Mouse (Mus musculus): ENCODE measurements at regions not wholly inside any gene's neighbourhood (a gene's known extent, or its start where the extent isn't known, plus 50 kb on each side); places are given as distances from the start of the nearest gene placed in this dataset.

GRCm38 (mm10) chr4:101342071-101342762 is 76.9 kb upstream of the Ak4 start:
- Histone ChIP-seq H3K4me1 (ENCODE audit: control insufficient read depth, insufficient read depth, insufficient read length) (peaks cover 8% of the 10 kb centered on the region; the same call in 1 of the 2 replicates), H3K27ac (ENCODE audit: insufficient read depth, low read length) (no peak overlapping the region), H3K36me3 (ENCODE audit: control insufficient read depth, insufficient read depth, low read length) (peaks cover 10% of the 10 kb centered on the region), H3K4me3 (ENCODE audit: extremely low read depth, insufficient read depth, insufficient read length) (no peak overlapping the region), H3K27me3 (ENCODE audit: control insufficient read depth, insufficient read depth, low read length) (no peaks in the 10 kb centered on the region)
- WGBS = 65% methylated on average over 8 of the region's 8 CpGs
- no peak for DNase-seq (ENCODE audit: low read depth in 1 of 2, low spot score in 2 of 2)
- TF ChIP-seq POLR2A (IDR thresholded peaks at IDR 0.05; ENCODE audit: low read depth, low read length) (no peak), CTCF (IDR thresholded peaks at IDR 0.05; ENCODE audit: extremely low read depth, insufficient read depth, insufficient read length, insufficient replicate concordance) (no peak)

GRCm38 (mm10) chr4:101340741-101341140 is 75.7 kb upstream of the Jak1 start:
- Histone ChIP-seq H3K27ac (ENCODE audit: insufficient read depth, low read length) (no peak overlapping the region), H3K4me1 (ENCODE audit: control insufficient read depth, insufficient read depth, insufficient read length) (peaks cover 8% of the 10 kb centered on the region; the same call in 1 of the 2 replicates)
- DNase-seq (ENCODE audit: low read depth in 1 of 2, low spot score in 2 of 2) = no peak

GRCm38 (mm10) chr4:101338211-101338610 is 73.1 kb upstream of the Jak1 start:
- Histone ChIP-seq H3K27ac (ENCODE audit: insufficient read depth, low read length) (no peak overlapping the region), H3K36me3 (ENCODE audit: control insufficient read depth, insufficient read depth, low read length) (no peaks in the 10 kb centered on the region), H3K4me1 (ENCODE audit: control insufficient read depth, insufficient read depth, insufficient read length) (peaks cover 8% of the 10 kb centered on the region; the same call in 1 of the 2 replicates), H3K27me3 (ENCODE audit: control insufficient read depth, insufficient read depth, low read length) (no peaks in the 10 kb centered on the region), H3K4me3 (ENCODE audit: extremely low read depth, insufficient read depth, insufficient read length) (no peak overlapping the region)
- DNase-seq (ENCODE audit: low read depth in 1 of 2, low spot score in 2 of 2) = no peak
- TF ChIP-seq CTCF (IDR thresholded peaks at IDR 0.05; ENCODE audit: extremely low read depth, insufficient read depth, insufficient read length, insufficient replicate concordance) = no peak

More at GRCm38 (mm10) chr4:101340741-101341140, 75.7 kb upstream of the Jak1 start:
- no peaks in the 10 kb centered on the region for H3K27me3 ChIP-seq (ENCODE audit: control insufficient read depth, insufficient read depth, low read length)
- no peak for TF ChIP-seq CTCF (IDR thresholded peaks at IDR 0.05; ENCODE audit: extremely low read depth, insufficient read depth, insufficient read length, insufficient replicate concordance)
- no peak for TF ChIP-seq POLR2A (IDR thresholded peaks at IDR 0.05; ENCODE audit: low read depth, low read length)
- H3K4me3 ChIP-seq (ENCODE audit: extremely low read depth, insufficient read depth, insufficient read length) = no peak overlapping the region
- H3K36me3 ChIP-seq (ENCODE audit: control insufficient read depth, insufficient read depth, low read length) = peaks cover 4% of the 10 kb centered on the region; the same call in 1 of the 2 replicates

GRCm38 (mm10) chr4:101336811-101337210 is 71.7 kb upstream of the Jak1 start:
- 82% methylated on average over 4 of the region's 4 CpGs for WGBS
- TF ChIP-seq POLR2A (IDR thresholded peaks at IDR 0.05; ENCODE audit: low read depth, low read length) (no peak), CTCF (IDR thresholded peaks at IDR 0.05; ENCODE audit: extremely low read depth, insufficient read depth, insufficient read length, insufficient replicate concordance) (no peak)

GRCm38 (mm10) chr4:101336371-101336770 is 71.3 kb upstream of the Jak1 start:
- peaks cover 1% of the 10 kb centered on the region; the same call in 1 of the 2 replicates for H3K4me1 ChIP-seq (ENCODE audit: control insufficient read depth, insufficient read depth, insufficient read length)
- TF ChIP-seq POLR2A (IDR thresholded peaks at IDR 0.05; ENCODE audit: low read depth, low read length) (no peak), CTCF (IDR thresholded peaks at IDR 0.05; ENCODE audit: extremely low read depth, insufficient read depth, insufficient read length, insufficient replicate concordance) (no peak)
- no peak overlapping the region for H3K4me3 ChIP-seq (ENCODE audit: extremely low read depth, insufficient read depth, insufficient read length)
- DNase-seq (ENCODE audit: low read depth in 1 of 2, low spot score in 2 of 2) = no peak
- H3K36me3 ChIP-seq (ENCODE audit: control insufficient read depth, insufficient read depth, low read length) = no peaks in the 10 kb centered on the region
- no peaks in the 10 kb centered on the region for H3K27me3 ChIP-seq (ENCODE audit: control insufficient read depth, insufficient read depth, low read length)
- H3K27ac ChIP-seq (ENCODE audit: insufficient read depth, low read length) = no peak overlapping the region

More at GRCm38 (mm10) chr4:101336811-101337210, 71.7 kb upstream of the Jak1 start:
- H3K36me3 ChIP-seq (ENCODE audit: control insufficient read depth, insufficient read depth, low read length) = no peaks in the 10 kb centered on the region
- no peaks in the 10 kb centered on the region for H3K27me3 ChIP-seq (ENCODE audit: control insufficient read depth, insufficient read depth, low read length)
- peaks cover 2% of the 10 kb centered on the region; the same call in 1 of the 2 replicates for H3K4me1 ChIP-seq (ENCODE audit: control insufficient read depth, insufficient read depth, insufficient read length)
- no peak overlapping the region for H3K27ac ChIP-seq (ENCODE audit: insufficient read depth, low read length)
- DNase-seq (ENCODE audit: low read depth in 1 of 2, low spot score in 2 of 2) = no peak
- H3K4me3 ChIP-seq (ENCODE audit: extremely low read depth, insufficient read depth, insufficient read length) = no peak overlapping the region

- H3K4me3 ChIP-seq (ENCODE audit: extremely low read depth, insufficient read depth, insufficient read length) = no peak overlapping the region
- H3K4me1 ChIP-seq (ENCODE audit: control insufficient read depth, insufficient read depth, insufficient read length) = peaks cover 5% of the 10 kb centered on the region; the same call in 1 of the 2 replicates
- no peak for TF ChIP-seq CTCF (IDR thresholded peaks at IDR 0.05; ENCODE audit: extremely low read depth, insufficient read depth, insufficient read length, insufficient replicate concordance)
- TF ChIP-seq POLR2A (IDR thresholded peaks at IDR 0.05; ENCODE audit: low read depth, low read length) = no peak
- no peaks in the 10 kb centered on the region for H3K36me3 ChIP-seq (ENCODE audit: control insufficient read depth, insufficient read depth, low read length)
- 93% methylated on average over 10 of the region's 10 CpGs for WGBS
- H3K27ac ChIP-seq (ENCODE audit: insufficient read depth, low read length) = no peak overlapping the region
- DNase-seq (ENCODE audit: low read depth in 1 of 2, low spot score in 2 of 2) = no peak
- H3K27me3 ChIP-seq (ENCODE audit: control insufficient read depth, insufficient read depth, low read length) = no peaks in the 10 kb centered on the region
These were observed 68.8 kb upstream of the Jak1 start for GRCm38 (mm10) chr4:101333868-101334267.

- Histone ChIP-seq H3K4me1 (ENCODE audit: control insufficient read depth, insufficient read depth, insufficient read length) (peaks cover 6% of the 10 kb centered on the region; the same call in 1 of the 2 replicates), H3K27me3 (ENCODE audit: control insufficient read depth, insufficient read depth, low read length) (no peaks in the 10 kb centered on the region), H3K27ac (ENCODE audit: insufficient read depth, low read length) (no peak overlapping the region), H3K36me3 (ENCODE audit: control insufficient read depth, insufficient read depth, low read length) (no peaks in the 10 kb centered on the region), H3K4me3 (ENCODE audit: extremely low read depth, insufficient read depth, insufficient read length) (no peak overlapping the region)
- no peak for TF ChIP-seq CTCF (IDR thresholded peaks at IDR 0.05; ENCODE audit: extremely low read depth, insufficient read depth, insufficient read length, insufficient replicate concordance)
- no peak for TF ChIP-seq POLR2A (IDR thresholded peaks at IDR 0.05; ENCODE audit: low read depth, low read length)
- DNase-seq (ENCODE audit: low read depth in 1 of 2, low spot score in 2 of 2) = no peak
- 90% methylated on average over 3 of the region's 3 CpGs for WGBS
These were observed 68.0 kb upstream of the Jak1 start for GRCm38 (mm10) chr4:101333036-101333435.
